Mouse (Mus musculus) stomach, postnatal 0 days (tissue): ENCODE data around the gene L1cam. TPM values are rescaled to one million over a fixed set of nuclear protein-coding genes. Genes with fewer than 3 reads are reported as not detected.
A peak's percentile ranks its signal among the peaks of the same experiment; 100 is the strongest.

Experiments
- ATAC-seq: fragments of 200-750 bp; cut with Nextera tagmentation; 2 replicates; pipeline ENCODE4 v1.8.0; 2017; ENCODE audit not compliant: low FRiP score, low TSS enrichment
- DNase-seq: peaks from one replicate; pipeline ENCODE4 v3.0.0-alpha.2; 2016; ENCODE audit warnings: low spot score
- H3K27ac ChIP-seq: fragments of 300-500 bp; sonication (generic); replicated peaks from 2 replicates; pipeline ENCODE4 v1.5.1; 2014; ENCODE audit warnings: mild to moderate bottlenecking, control low read depth
- H3K27me3 ChIP-seq: fragments of 300-500 bp; sonication (generic); 2 replicates; pipeline ENCODE4 v1.6.1; 2014; ENCODE audit warnings: low read length; ENCODE audit not compliant: control insufficient read depth, insufficient read depth
- H3K36me3 ChIP-seq: fragments of 300-500 bp; sonication (generic); 2 replicates; pipeline ENCODE4 v1.6.1; 2014; ENCODE audit warnings: low read length, mixed read lengths; ENCODE audit not compliant: control insufficient read depth, insufficient read depth
- H3K4me1 ChIP-seq: fragments of 300-500 bp; sonication (generic); replicated peaks from 2 replicates; pipeline ENCODE4 v1.6.1; 2014; ENCODE audit warnings: antibody characterized with exemption; ENCODE audit not compliant: control insufficient read depth, insufficient read depth
- H3K4me2 ChIP-seq: fragments of 300-500 bp; sonication (generic); replicated peaks from 2 replicates; pipeline ENCODE4 v1.6.1; 2014; ENCODE audit warnings: low read depth, mild to moderate bottlenecking, control low read depth, moderate library complexity
- H3K4me3 ChIP-seq: fragments of 300-500 bp; sonication (generic); 2 replicates; pipeline ENCODE4 v1.5.1; 2014; ENCODE audit warnings: low read depth, low read length, control low read depth
- H3K9ac ChIP-seq: fragments of 300-500 bp; sonication (generic); 2 replicates; pipeline ENCODE4 v1.6.1; 2014; ENCODE audit warnings: mild to moderate bottlenecking, low read length, control low read depth, mixed read lengths
- H3K9me3 ChIP-seq: fragments of 300-500 bp; sonication (generic); 2 replicates; pipeline ENCODE4 v1.6.1; 2016; ENCODE audit warnings: low read length; ENCODE audit not compliant: control insufficient read depth
- CTCF ChIP-seq: IDR thresholded peaks from 2 replicates; pipeline ENCODE4 v1.5.1; 2016; ENCODE audit warnings: antibody characterized with exemption, low read depth, mild to moderate bottlenecking, moderate library complexity
- EP300 ChIP-seq: optimal IDR thresholded peaks from 2 replicates; pipeline ENCODE3; 2016; ENCODE audit warnings: antibody characterized with exemption
- WGBS: fragments of 180-500 bp; shearing (Covaris S2); extraction: QIAGEN DNeasy Blood & Tissue Kit; methylation state at CpG from one replicate; pipeline ENCODE4 v1.1.7; 2014; 5-methylcytosine and 5-hydroxymethylcytosine counted together
- polyA plus RNA-seq: library from polyadenylated mRNA; unstranded; fragments of >200 nt; fragmentation: Nextera tagmentation; extraction: Ambion mirVana; gene quantifications from 2 replicates; pipeline ENCODE4 v1.2.1, GENCODE M21; 2015

L1cam gene
- polyA plus RNA-seq, 1 experiment from 2014 or later: 3.9 TPM

DNA sequence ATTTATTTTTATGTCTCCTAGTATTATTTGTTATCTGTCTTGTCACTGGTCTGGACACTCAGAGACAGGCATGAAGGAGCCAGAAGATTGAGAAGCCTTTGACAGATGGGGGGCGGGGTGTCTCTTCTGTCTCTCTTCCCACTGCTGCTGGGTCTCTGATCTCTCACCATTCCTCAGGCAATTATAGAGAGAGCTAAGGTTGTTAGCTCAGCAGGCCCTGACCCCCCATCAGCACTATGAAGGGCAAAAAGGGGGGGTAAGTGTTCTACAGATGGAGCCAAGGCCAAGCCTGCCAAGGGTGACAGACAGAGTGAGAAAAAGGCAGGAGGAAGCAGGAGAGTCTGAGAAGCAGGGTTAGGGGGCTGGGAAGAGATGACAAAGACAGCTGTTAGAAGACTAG, 23.9 kb downstream of the L1cam start:
- no peaks in the 10 kb centered on the region for H3K4me1 ChIP-seq
- H3K9me3 ChIP-seq: no peaks in the 10 kb centered on the region
- H3K27ac ChIP-seq: no peak overlapping the region
- no peaks in the 10 kb centered on the region for H3K36me3 ChIP-seq
- no peak overlapping the region for H3K4me3 ChIP-seq
- H3K9ac ChIP-seq: no peak overlapping the region
- H3K4me2 ChIP-seq: no peak overlapping the region
- TF ChIP-seq CTCF (no peak), EP300 (no peak)
- ATAC-seq (no peak), DNase-seq (no peak)
- no peaks in the 10 kb centered on the region for H3K27me3 ChIP-seq
- 45% methylated on average over 1 of the region's 1 CpGs for WGBS

- no peaks in the 10 kb centered on the region for H3K36me3 ChIP-seq
- H3K4me3 ChIP-seq: no peak overlapping the region
- no peak for ATAC-seq
These were observed 24.4 kb downstream of the L1cam start for GRCm38 (mm10) chrX:73871474-73871873.

DNA sequence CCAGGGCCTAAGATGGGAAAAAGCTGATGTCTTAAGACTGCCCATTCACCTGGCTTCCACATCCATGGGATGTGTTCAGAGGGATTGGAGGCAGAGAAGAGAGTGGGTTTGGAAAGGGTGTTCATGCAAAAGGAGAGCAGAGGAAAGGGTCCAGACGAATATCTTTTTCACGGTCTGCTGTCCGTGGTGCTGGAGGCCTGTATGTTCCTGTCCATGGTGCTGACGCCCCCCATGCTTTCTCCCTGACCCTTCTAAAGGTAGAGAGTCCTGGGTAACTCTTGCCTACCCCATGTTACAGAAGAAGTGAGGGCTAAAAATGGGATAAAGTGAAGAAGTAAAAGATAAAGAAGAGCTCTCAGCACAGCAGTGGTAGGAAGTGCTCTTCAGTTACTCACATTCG, 26.6 kb downstream of the L1cam start:
- H3K36me3 ChIP-seq: no peaks in the 10 kb centered on the region
- ATAC-seq: no peak
- TF ChIP-seq EP300 (no peak), CTCF (no peak)
- H3K4me1 ChIP-seq: no peaks in the 10 kb centered on the region
- H3K4me3 ChIP-seq: no peak overlapping the region
- H3K27ac ChIP-seq: no peak overlapping the region
- 9% methylated on average over 5 of the region's 5 CpGs for WGBS
- H3K27me3 ChIP-seq: no peaks in the 10 kb centered on the region
- peak; percentile 17 for DNase-seq
- H3K9me3 ChIP-seq: no peaks in the 10 kb centered on the region
- no peak overlapping the region for H3K9ac ChIP-seq
- no peak overlapping the region for H3K4me2 ChIP-seq

More at GRCm38 (mm10) chrX:73871474-73871873, 24.4 kb downstream of the L1cam start:
- no peaks in the 10 kb centered on the region for H3K4me1 ChIP-seq
- DNase-seq: no peak
- TF ChIP-seq EP300 (no peak), CTCF (no peak)
- no peak overlapping the region for H3K27ac ChIP-seq
- H3K9ac ChIP-seq: no peak overlapping the region
- no peaks in the 10 kb centered on the region for H3K27me3 ChIP-seq
- no peaks in the 10 kb centered on the region for H3K9me3 ChIP-seq
- no peak overlapping the region for H3K4me2 ChIP-seq

- DNase-seq (no peak), ATAC-seq (no peak)
- Histone ChIP-seq H3K4me2 (no peak overlapping the region), H3K9me3 (no peaks in the 10 kb centered on the region), H3K27me3 (no peaks in the 10 kb centered on the region), H3K4me3 (no peak overlapping the region), H3K36me3 (no peaks in the 10 kb centered on the region), H3K27ac (no peak overlapping the region), H3K9ac (no peak overlapping the region), H3K4me1 (no peaks in the 10 kb centered on the region)
- 61% methylated on average over 1 of the region's 1 CpGs for WGBS
- TF ChIP-seq EP300: no peak
- TF ChIP-seq CTCF: no peak
These were observed 28.1 kb downstream of the L1cam start for GRCm38 (mm10) chrX:73867852-73868251.

GRCm38 (mm10) chrX:73867256-73867655, 28.6 kb downstream of the L1cam start:
- DNase-seq: no peak
- no peak overlapping the region for H3K9ac ChIP-seq
- H3K27me3 ChIP-seq: no peaks in the 10 kb centered on the region
- WGBS: 25% methylated on average over 3 of the region's 3 CpGs
- no peaks in the 10 kb centered on the region for H3K4me1 ChIP-seq
- H3K4me2 ChIP-seq: no peak overlapping the region
- H3K9me3 ChIP-seq: no peaks in the 10 kb centered on the region
- ATAC-seq: no peak
- H3K4me3 ChIP-seq: no peak overlapping the region
- H3K36me3 ChIP-seq: no peaks in the 10 kb centered on the region
- TF ChIP-seq CTCF: no peak
- TF ChIP-seq EP300: no peak
- H3K27ac ChIP-seq: no peak overlapping the region

- WGBS: 46% methylated on average over 3 of the region's 3 CpGs
- H3K4me2 ChIP-seq: no peak overlapping the region
- H3K27ac ChIP-seq: no peak overlapping the region
- no peaks in the 10 kb centered on the region for H3K4me1 ChIP-seq
- TF ChIP-seq CTCF (no peak), EP300 (no peak)
- H3K9ac ChIP-seq: no peak overlapping the region
- no peak overlapping the region for H3K4me3 ChIP-seq
- no peak for DNase-seq
- no peak for ATAC-seq
- H3K36me3 ChIP-seq: no peaks in the 10 kb centered on the region
- H3K9me3 ChIP-seq: no peaks in the 10 kb centered on the region
- H3K27me3 ChIP-seq: no peaks in the 10 kb centered on the region
These were observed 31.2 kb downstream of the L1cam start for GRCm38 (mm10) chrX:73864692-73865091.
